Mouse (Mus musculus) small intestine, adult 2 months (tissue): ENCODE data around the gene Astn2.

Experiments
- CTCF ChIP-seq: fragments of 200-500 bp; IDR thresholded peaks from 2 replicates; pipeline ENCODE4 v1.5.1; 2012; ENCODE audit warnings: low read depth, mild to moderate bottlenecking, control low read depth, inconsistent platforms, low read length, moderate library complexity, mixed read lengths; ENCODE audit not compliant: insufficient replicate concordance, insufficient read length; ENCODE audit errors: extremely low read depth
- POLR2A ChIP-seq: fragments of 200-500 bp; IDR thresholded peaks from 2 replicates; pipeline ENCODE4 v1.6.1; 2012; ENCODE audit warnings: low read depth, mild to moderate bottlenecking, control low read depth, inconsistent platforms, low read length, moderate library complexity

- no peak for TF ChIP-seq POLR2A
- no peak for TF ChIP-seq CTCF
Observed at GRCm38 (mm10) chr4:66397216-66397615, 7.2 kb downstream of the Astn2 start.
